Mouse (Mus musculus) mature B cell (primary cell): Measurements from ENCODE around the gene Fam120c.
"Not testable (repeated sequence)": the region's sequence is repeated elsewhere in the genome, so short reads cannot be mapped to it uniquely, and the experiment has no call there.

Experiments
- in situ Hi-C: fragments of 300-500 bp; cut with MboI; formaldehyde crosslinking; loops from 2 replicates; pipeline ENCODE4 v1.14.3; 2019

Fam120c gene

GRCm38 (mm10) chrX:151343761-151344500 lies at the start of gene Fam120c:
Gene Fam120c, plus strand, starts transcription at chrX:151344175.
- in situ Hi-C loops, result no loop called here

GRCm38 (mm10) chrX:151298329-151298728 lies 45.6 kb upstream of the Fam120c start:
- in situ Hi-C loops, result no loop called here

- in situ Hi-C loops, result no loop called here
Observed at GRCm38 (mm10) chrX:151313732-151314131, 30.2 kb upstream of the Fam120c start.

- in situ Hi-C loops, result no loop called here
Observed at GRCm38 (mm10) chrX:151333615-151334014, 10.4 kb upstream of the Fam120c start.

GRCm38 (mm10) chrX:151337804-151338203 lies 6.2 kb upstream of the Fam120c start:
- in situ Hi-C loops, result no loop called here

- in situ Hi-C loops, result no loop called here
Observed at GRCm38 (mm10) chrX:151344501-151344984, 568 bp downstream of the Fam120c start.

- in situ Hi-C loops, result no loop called here
Observed at GRCm38 (mm10) chrX:151345333-151346125, 1.6 kb downstream of the Fam120c start.

- in situ Hi-C loops, result no loop called here
Observed at GRCm38 (mm10) chrX:151347278-151347677, 3.3 kb downstream of the Fam120c start.

GRCm38 (mm10) chrX:151349322-151349721 lies 5.3 kb downstream of the Fam120c start:
- in situ Hi-C loops, result no loop called here

GRCm38 (mm10) chrX:151418801-151419200 lies 74.8 kb downstream of the Fam120c start:
- in situ Hi-C loops, result no loop called here

GRCm38 (mm10) chrX:151420791-151421190 lies 76.8 kb downstream of the Fam120c start:
- in situ Hi-C loops, result no loop called here

- in situ Hi-C loops, result no loop called here
Observed at GRCm38 (mm10) chrX:151443637-151444036, 99.7 kb downstream of the Fam120c start.

- in situ Hi-C loops, result no loop called here
Observed at GRCm38 (mm10) chrX:151444189-151444588, 100.2 kb downstream of the Fam120c start.

- in situ Hi-C loops, result no loop called here
Observed at GRCm38 (mm10) chrX:151488128-151488527, 144.2 kb downstream of the Fam120c start.

- in situ Hi-C loops, result not testable (repeated sequence)
Observed at GRCm38 (mm10) chrX:151493269-151493668, 149.3 kb downstream of the Fam120c start.

GRCm38 (mm10) chrX:151496596-151496995 lies 152.6 kb downstream of the Fam120c start:
- in situ Hi-C loops, result no loop called here

- in situ Hi-C loops, result no loop called here
Observed at GRCm38 (mm10) chrX:151508536-151508935, 164.6 kb downstream of the Fam120c start.

- in situ Hi-C loops, result no loop called here
Observed at GRCm38 (mm10) chrX:151509906-151510305, 165.9 kb downstream of the Fam120c start.

GRCm38 (mm10) chrX:151513066-151513465 lies 169.1 kb downstream of the Fam120c start:
- in situ Hi-C loops, result no loop called here

GRCm38 (mm10) chrX:151513694-151514093 lies 169.7 kb downstream of the Fam120c start:
- in situ Hi-C loops, result no loop called here

GRCm38 (mm10) chrX:151518181-151518580 lies 174.2 kb downstream of the Fam120c start:
- in situ Hi-C loops, result no loop called here

- in situ Hi-C loops, result no loop called here
Observed at GRCm38 (mm10) chrX:151520127-151520457, 176.1 kb downstream of the Fam120c start.
